Mouse (Mus musculus) T-helper 17 cell (primary cell): Measurements from ENCODE around the gene Atp5k.

Experiments used
- in situ Hi-C, 2 experiments: fragments of 300-600 bp; cut with MboI, MseI; formaldehyde crosslinking; loops; 1 replicate in 1 of 2; 2 replicates in 1 of 2; pipeline ENCODE4 v1.15.1; 2025; ENCODE audit warnings: high pct_unique_total_duplicates in 2 of 2

Atp5k gene

DNA sequence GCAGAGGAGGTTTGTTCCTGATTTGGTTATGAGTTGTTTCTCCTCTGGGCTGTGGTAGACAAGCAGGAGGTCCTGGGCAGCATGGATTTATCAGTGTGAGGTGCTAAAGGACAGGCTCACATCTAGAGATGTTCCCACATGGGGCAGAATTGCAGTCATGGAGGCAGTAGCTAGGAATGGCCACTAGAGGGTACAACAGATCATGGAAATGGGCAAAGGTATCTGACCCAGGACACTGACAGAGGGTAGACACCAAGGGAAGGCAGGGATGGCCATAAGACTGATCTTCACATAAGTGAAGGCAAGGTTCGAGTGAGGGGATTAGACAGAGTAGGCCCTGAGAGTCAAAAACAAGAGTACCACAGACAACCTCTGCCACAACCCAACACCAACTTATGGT, 7.1 kb downstream of the Atp5k start:
- in situ Hi-C loops, result no loop called here

DNA sequence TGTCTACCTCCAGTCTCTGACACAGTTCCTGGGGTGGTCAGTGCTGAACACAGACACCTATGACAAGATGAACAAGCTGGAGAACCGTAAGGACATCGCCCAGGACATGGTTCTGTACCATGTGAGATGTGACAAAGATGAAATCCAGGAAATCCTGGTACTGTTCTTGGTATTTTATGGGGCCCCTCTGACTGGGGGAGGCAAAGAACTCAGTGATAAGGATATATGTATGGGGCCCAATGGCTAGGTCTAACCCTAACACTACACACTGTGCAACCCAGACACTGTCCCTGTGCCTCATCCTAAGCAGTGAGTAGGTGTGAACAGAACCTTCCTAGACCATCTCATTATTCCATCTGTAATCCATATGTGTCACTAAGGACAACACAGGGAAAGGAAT, 10.8 kb downstream of the Atp5k start:
- in situ Hi-C loops, result no loop called here

DNA sequence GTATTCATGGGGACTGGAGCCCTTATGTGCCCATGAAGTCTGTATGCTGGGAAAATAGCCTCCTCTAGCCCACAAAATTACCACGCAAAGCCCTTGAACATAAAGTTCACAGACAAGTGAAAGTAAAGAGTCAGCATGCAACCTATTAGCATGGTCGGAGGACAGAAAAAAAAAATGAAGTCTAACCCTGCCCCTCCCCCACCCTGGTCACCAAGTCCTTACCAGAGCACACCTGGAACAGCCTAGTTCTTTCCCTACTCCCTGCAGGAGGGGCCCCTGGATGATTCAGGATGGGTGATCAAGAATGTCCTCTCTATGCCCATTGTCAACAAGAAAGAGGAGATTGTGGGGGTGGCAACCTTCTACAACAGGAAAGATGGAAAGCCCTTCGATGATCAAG, 11.5 kb downstream of the Atp5k start:
- in situ Hi-C loops, result no loop called here

GRCm38 (mm10) chr5:108414711-108415110, 19.5 kb downstream of the Atp5k start:
- in situ Hi-C loops, result no loop called here

DNA sequence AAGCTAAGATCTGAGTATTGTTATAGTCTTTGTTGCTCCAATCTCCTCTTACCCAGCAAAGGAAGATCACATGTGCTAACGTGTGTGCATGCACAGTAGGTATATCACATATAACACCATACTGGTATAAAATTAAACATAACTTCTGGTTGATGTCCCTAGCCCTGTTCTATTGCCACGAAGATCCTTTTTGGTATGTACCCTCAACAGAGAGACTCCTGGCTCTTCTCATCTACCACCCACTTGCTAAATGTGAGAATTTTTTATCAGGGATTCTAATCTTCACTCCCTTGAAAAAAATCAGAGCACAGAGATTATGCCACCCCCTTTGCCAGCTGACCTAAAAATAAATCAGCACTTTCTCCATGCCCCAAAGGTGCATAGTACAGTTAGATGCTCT, 27.3 kb downstream of the Atp5k start:
- in situ Hi-C loops, result no loop called here

- in situ Hi-C loops, result no loop called here
These were observed 28.8 kb downstream of the Atp5k start for GRCm38 (mm10) chr5:108405460-108405859.

DNA sequence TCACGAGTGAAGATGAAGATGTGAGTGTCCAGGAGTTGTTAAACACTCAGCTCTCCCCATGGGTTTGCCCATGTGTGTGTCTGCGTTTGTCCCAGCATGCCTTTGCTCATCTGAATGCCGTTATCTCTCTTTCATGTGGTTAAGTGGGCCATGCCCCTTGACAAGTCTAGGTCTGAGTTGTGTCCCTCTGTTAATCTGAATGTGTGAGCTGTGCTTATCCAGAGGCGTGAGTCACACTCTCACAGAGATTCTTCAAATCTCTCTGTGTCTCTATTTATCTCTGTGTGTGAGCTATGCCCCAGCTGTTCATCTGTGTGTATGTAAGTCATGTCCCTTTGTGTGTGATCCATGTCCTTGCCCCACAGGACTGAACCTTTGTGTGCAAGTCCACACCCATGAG, 30.8 kb downstream of the Atp5k start:
- in situ Hi-C loops, result no loop called here

DNA sequence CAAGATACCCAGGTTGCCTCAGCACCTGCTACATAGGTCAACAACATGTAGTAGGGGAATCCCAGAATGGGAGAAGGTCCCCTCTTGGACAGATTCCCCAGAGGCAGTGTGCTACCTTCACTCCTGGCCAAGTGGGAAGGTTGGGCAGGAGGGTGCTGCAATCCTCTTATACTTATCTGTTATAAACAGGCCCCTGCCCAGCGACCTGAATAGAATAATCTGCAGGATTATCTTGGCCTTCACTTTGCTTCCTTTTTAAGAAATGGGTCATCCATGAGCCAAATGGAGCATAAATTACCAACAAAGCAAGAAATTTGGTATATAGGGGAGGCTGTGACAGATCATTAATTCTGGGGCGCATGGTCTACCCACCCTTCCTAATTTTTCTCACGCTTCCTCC, 44.5 kb downstream of the Atp5k start:
- in situ Hi-C loops, result no loop called here

DNA sequence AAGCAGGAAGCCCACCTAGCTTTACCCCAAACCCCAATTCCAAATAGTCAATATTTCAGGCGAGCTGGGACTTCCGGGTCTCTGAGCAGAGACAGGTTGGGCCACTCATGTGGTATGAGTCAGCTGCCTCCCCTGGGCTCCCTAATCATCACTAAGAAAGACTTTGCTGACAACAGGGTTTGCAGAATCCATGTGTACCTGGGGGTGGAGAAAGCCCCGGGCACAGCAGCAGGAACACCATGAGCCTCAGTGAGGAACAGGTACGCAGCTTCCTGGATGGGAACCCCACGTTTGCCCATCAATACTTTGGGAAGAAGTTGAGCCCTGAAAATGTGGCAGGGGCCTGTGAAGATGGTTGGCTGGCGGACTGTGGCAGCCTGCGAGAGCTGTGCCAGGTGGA, 46.0 kb downstream of the Atp5k start, which contains the start of gene Pde6b:
Gene Pde6b (plus strand): TSS at position 191 of the 400 bp plus-strand sequence.
- in situ Hi-C loops, result no loop called here

- in situ Hi-C loops, result no loop called here
These were observed 47.8 kb downstream of the Atp5k start for GRCm38 (mm10) chr5:108386449-108386848.

- in situ Hi-C loops, result no loop called here
These were observed 48.6 kb downstream of the Atp5k start for GRCm38 (mm10) chr5:108385632-108386031.
